Mouse (Mus musculus): ENCODE data around the gene Chst1. TPM values are rescaled to one million over a fixed set of nuclear protein-coding genes. Genes with fewer than 3 reads are reported as not detected.

Gene Chst1
- polyA plus RNA-seq (2021), result 5.3 TPM

GRCm38 (mm10) chr2:92599487-92600347, at the start of gene Chst1:
TSS of gene Chst1 (plus strand) at chr2:92599707.
- in situ Hi-C loops (cut with MboI; ENCODE audit: low pct_unique_long_range_greater_than_20kb), result loop anchor here (5.0 kb wide), 1 partner anchor 107 kb away; no protein-coding TSS in a partner anchor
- ATAC-seq (peak; percentile 28), DNase-seq (ENCODE audit: low read depth, low spot score) (no peak)
- peaks cover 25% of the 10 kb centered on the region for H3K27me3 ChIP-seq
- TF ChIP-seq CTCF (IDR thresholded peaks at IDR 0.05), result no peak
- POLR2A ChIA-PET, result no interaction called here
- CTCF ChIA-PET, result no interaction called here

- ATAC-seq (no peak), DNase-seq (ENCODE audit: low read depth, low spot score) (no peak)
- ChIA-PET POLR2A (no interaction called here), CTCF (interaction anchor here (1.5 kb wide), 1 partner anchor 59 kb away, joined by 3 read pairs; no protein-coding TSS in a partner anchor)
- no peak for TF ChIP-seq CTCF (IDR thresholded peaks at IDR 0.05)
- H3K27me3 ChIP-seq, result peaks cover 29% of the 10 kb centered on the region
- in situ Hi-C loops (cut with MboI; ENCODE audit: low pct_unique_long_range_greater_than_20kb), result no loop called here
Measured at GRCm38 (mm10) chr2:92550051-92550450, 49.5 kb upstream of the Chst1 start.

- peaks cover 40% of the 10 kb centered on the region for H3K27me3 ChIP-seq
- in situ Hi-C loops (cut with MboI; ENCODE audit: low pct_unique_long_range_greater_than_20kb), result no loop called here
- ATAC-seq, result no peak
- DNase-seq (ENCODE audit: low read depth, low spot score), result no peak
- POLR2A ChIA-PET, result no interaction called here
- CTCF ChIA-PET, result no interaction called here
- no peak for TF ChIP-seq CTCF (IDR thresholded peaks at IDR 0.05)
Measured at GRCm38 (mm10) chr2:92554536-92554935, 45.0 kb upstream of the Chst1 start.

- no peak for ATAC-seq
- CTCF ChIA-PET, result no interaction called here
Measured at GRCm38 (mm10) chr2:92562930-92563329, 36.6 kb upstream of the Chst1 start.

GRCm38 (mm10) chr2:92570623-92571022, 28.9 kb upstream of the Chst1 start:
- DNase-seq (ENCODE audit: low read depth, low spot score), result no peak
- in situ Hi-C loops (cut with MboI; ENCODE audit: low pct_unique_long_range_greater_than_20kb), result no loop called here
- ChIA-PET CTCF (interaction anchor here (1.7 kb wide), 1 partner anchor 38 kb away, joined by 4 read pairs; no protein-coding TSS in a partner anchor), POLR2A (no interaction called here)
- ATAC-seq, result no peak
- TF ChIP-seq CTCF (IDR thresholded peaks at IDR 0.05), result no peak
- H3K27me3 ChIP-seq, result peaks cover 26% of the 10 kb centered on the region

More at GRCm38 (mm10) chr2:92562930-92563329, 36.6 kb upstream of the Chst1 start:
- POLR2A ChIA-PET, result no interaction called here
- DNase-seq (ENCODE audit: low read depth, low spot score), result no peak
- in situ Hi-C loops (cut with MboI; ENCODE audit: low pct_unique_long_range_greater_than_20kb), result no loop called here
- peaks cover 39% of the 10 kb centered on the region for H3K27me3 ChIP-seq
- TF ChIP-seq CTCF (IDR thresholded peaks at IDR 0.05), result no peak

GRCm38 (mm10) chr2:92577824-92578223, 21.7 kb upstream of the Chst1 start:
- ChIA-PET POLR2A (no interaction called here), CTCF (no interaction called here)
- peaks cover 11% of the 10 kb centered on the region for H3K27me3 ChIP-seq
- in situ Hi-C loops (cut with MboI; ENCODE audit: low pct_unique_long_range_greater_than_20kb), result no loop called here
- no peak for ATAC-seq
- no peak for TF ChIP-seq CTCF (IDR thresholded peaks at IDR 0.05)
- no peak for DNase-seq (ENCODE audit: low read depth, low spot score)

- ATAC-seq, result no peak
- no peak for TF ChIP-seq CTCF (IDR thresholded peaks at IDR 0.05)
- ChIA-PET POLR2A (no interaction called here), CTCF (no interaction called here)
- H3K27me3 ChIP-seq, result peaks cover 13% of the 10 kb centered on the region
- DNase-seq (ENCODE audit: low read depth, low spot score), result no peak
- in situ Hi-C loops (cut with MboI; ENCODE audit: low pct_unique_long_range_greater_than_20kb), result no loop called here
Measured at GRCm38 (mm10) chr2:92581302-92581701, 18.2 kb upstream of the Chst1 start.

GRCm38 (mm10) chr2:92582596-92582995, 16.9 kb upstream of the Chst1 start:
- no peak for ATAC-seq
- in situ Hi-C loops (cut with MboI; ENCODE audit: low pct_unique_long_range_greater_than_20kb), result no loop called here

GRCm38 (mm10) chr2:92587806-92588205, 11.7 kb upstream of the Chst1 start:
- in situ Hi-C loops (cut with MboI; ENCODE audit: low pct_unique_long_range_greater_than_20kb), result no loop called here
- ChIA-PET CTCF (no interaction called here), POLR2A (no interaction called here)
- peaks cover 15% of the 10 kb centered on the region for H3K27me3 ChIP-seq
- TF ChIP-seq CTCF (IDR thresholded peaks at IDR 0.05), result no peak
- no peak for ATAC-seq
- DNase-seq (ENCODE audit: low read depth, low spot score), result no peak

More at GRCm38 (mm10) chr2:92582596-92582995, 16.9 kb upstream of the Chst1 start:
- H3K27me3 ChIP-seq, result peaks cover 10% of the 10 kb centered on the region
- ChIA-PET CTCF (no interaction called here), POLR2A (no interaction called here)
- no peak for DNase-seq (ENCODE audit: low read depth, low spot score)
- no peak for TF ChIP-seq CTCF (IDR thresholded peaks at IDR 0.05)

- ATAC-seq, result no peak
- H3K27me3 ChIP-seq, result peaks cover 31% of the 10 kb centered on the region
- TF ChIP-seq CTCF (IDR thresholded peaks at IDR 0.05), result no peak
- in situ Hi-C loops (cut with MboI; ENCODE audit: low pct_unique_long_range_greater_than_20kb), result no loop called here
- ChIA-PET CTCF (interaction anchor here (1.3 kb wide), 1 partner anchor 12 kb away, joined by 3 read pairs; no protein-coding TSS in a partner anchor), POLR2A (no interaction called here)
- no peak for DNase-seq (ENCODE audit: low read depth, low spot score)
Measured at GRCm38 (mm10) chr2:92594929-92595730, 4.4 kb upstream of the Chst1 start.

- TF ChIP-seq CTCF (IDR thresholded peaks at IDR 0.05), result no peak
- DNase-seq (ENCODE audit: low read depth, low spot score) (no peak), ATAC-seq (no peak)
- POLR2A ChIA-PET, result no interaction called here
- peaks cover 36% of the 10 kb centered on the region for H3K27me3 ChIP-seq
- in situ Hi-C loops (cut with MboI; ENCODE audit: low pct_unique_long_range_greater_than_20kb), result no loop called here
- CTCF ChIA-PET, result interaction anchor here (1.1 kb wide), 1 partner anchor 112 kb away, joined by 3 read pairs; no protein-coding TSS in a partner anchor
Measured at GRCm38 (mm10) chr2:92597291-92597690, 2.2 kb upstream of the Chst1 start.
